Mouse (Mus musculus) ES-E14 (cell line): ENCODE measurements around the gene 2610001J05Rik. TPM values are rescaled to one million over a fixed set of nuclear protein-coding genes. Genes with fewer than 3 reads are reported as not detected.

Experiments
- DNase-seq: peaks from one replicate; pipeline ENCODE4 v3.0.0-alpha.2; 2013; ENCODE audit warnings: low read depth, low spot score
- H3K27ac ChIP-seq: 2 replicates; pipeline ENCODE4 v1.5.1; 2012; ENCODE audit warnings: low read depth, mild to moderate bottlenecking, low read length, moderate library complexity, mixed read lengths; ENCODE audit not compliant: poor library complexity, insufficient read depth, severe bottlenecking
- H3K36me3 ChIP-seq: 2 replicates; pipeline ENCODE4 v1.6.1; 2012; ENCODE audit warnings: mild to moderate bottlenecking, low read length, moderate library complexity, mixed read lengths; ENCODE audit not compliant: control insufficient read depth, poor library complexity, insufficient read depth, severe bottlenecking
- H3K4me1 ChIP-seq, 2 experiments: fragments of 150-350 bp in 1 of 2; sonication (generic) in 1 of 2; 2 replicates each; pipeline ENCODE4 v1.6.1; 2012; ENCODE audit warnings: low read length in 2 of 2, mild to moderate bottlenecking in 1 of 2, mixed read lengths in 1 of 2; ENCODE audit not compliant: control insufficient read depth in 2 of 2, insufficient read depth in 2 of 2, poor library complexity in 1 of 2
- H3K4me3 ChIP-seq, 2 experiments: fragments of 150-350 bp in 1 of 2; sonication (generic) in 1 of 2; 2 replicates each; pipeline ENCODE4 v1.5.1; 2012; ENCODE audit warnings: low read length in 2 of 2, low read depth in 1 of 2, mild to moderate bottlenecking in 1 of 2, mixed read lengths in 1 of 2; ENCODE audit not compliant: insufficient read depth in 1 of 2, poor library complexity in 1 of 2, severe bottlenecking in 1 of 2
- H3K9ac ChIP-seq: 2 replicates; pipeline ENCODE4 v1.6.1; 2012; ENCODE audit warnings: low read depth, mild to moderate bottlenecking, low read length, mixed read lengths; ENCODE audit not compliant: poor library complexity, insufficient read depth, severe bottlenecking
- H3K9me3 ChIP-seq: fragments of 150-350 bp; sonication (generic); 2 replicates; pipeline ENCODE4 v1.6.1; 2012; ENCODE audit warnings: low read depth, mild to moderate bottlenecking, low read length; ENCODE audit not compliant: control insufficient read depth, insufficient read depth
- CHD2 ChIP-seq: IDR thresholded peaks from 2 replicates; pipeline ENCODE4 v1.6.1; 2014; ENCODE audit warnings: mild to moderate bottlenecking, low read depth, low read length, inconsistent platforms
- HCFC1 ChIP-seq: IDR thresholded peaks from 2 replicates; pipeline ENCODE4 v1.6.1; 2012; ENCODE audit warnings: low read length, inconsistent platforms, borderline replicate concordance; ENCODE audit not compliant: insufficient read depth
- MAFK ChIP-seq: IDR thresholded peaks from 2 replicates; pipeline ENCODE4 v1.6.1; 2014; ENCODE audit warnings: mild to moderate bottlenecking, low read depth, low read length, inconsistent platforms; ENCODE audit not compliant: insufficient read depth
- ZC3H11A ChIP-seq: IDR thresholded peaks from 2 replicates; pipeline ENCODE4 v1.6.1; 2012; ENCODE audit warnings: low read depth, mild to moderate bottlenecking, inconsistent platforms, low read length, borderline replicate concordance
- ZNF384 ChIP-seq: IDR thresholded peaks from 2 replicates; pipeline ENCODE4 v1.6.1; 2012; ENCODE audit warnings: low read depth, low read length, inconsistent platforms
- in situ Hi-C, 2 experiments: fragments of 600-800 bp; cut with MboI; formaldehyde crosslinking; loops; one replicate each; pipeline ENCODE4 v1.15.1; 2025; ENCODE audit warnings: low sequenced_read_pairs in 2 of 2, inconsistent platforms in 1 of 2; ENCODE audit not compliant: unreplicated experiment in 2 of 2
- total RNA-seq: library from RNA; depleted of rRNA; stranded (reverse); fragments of 300-350 nt; gene quantifications from 2 replicates; pipeline ENCODE4 v1.2.3, GENCODE M21; 2012; rRNA removed

Gene 2610001J05Rik
- total RNA-seq, 1 experiment, result 29.1 TPM

DNA sequence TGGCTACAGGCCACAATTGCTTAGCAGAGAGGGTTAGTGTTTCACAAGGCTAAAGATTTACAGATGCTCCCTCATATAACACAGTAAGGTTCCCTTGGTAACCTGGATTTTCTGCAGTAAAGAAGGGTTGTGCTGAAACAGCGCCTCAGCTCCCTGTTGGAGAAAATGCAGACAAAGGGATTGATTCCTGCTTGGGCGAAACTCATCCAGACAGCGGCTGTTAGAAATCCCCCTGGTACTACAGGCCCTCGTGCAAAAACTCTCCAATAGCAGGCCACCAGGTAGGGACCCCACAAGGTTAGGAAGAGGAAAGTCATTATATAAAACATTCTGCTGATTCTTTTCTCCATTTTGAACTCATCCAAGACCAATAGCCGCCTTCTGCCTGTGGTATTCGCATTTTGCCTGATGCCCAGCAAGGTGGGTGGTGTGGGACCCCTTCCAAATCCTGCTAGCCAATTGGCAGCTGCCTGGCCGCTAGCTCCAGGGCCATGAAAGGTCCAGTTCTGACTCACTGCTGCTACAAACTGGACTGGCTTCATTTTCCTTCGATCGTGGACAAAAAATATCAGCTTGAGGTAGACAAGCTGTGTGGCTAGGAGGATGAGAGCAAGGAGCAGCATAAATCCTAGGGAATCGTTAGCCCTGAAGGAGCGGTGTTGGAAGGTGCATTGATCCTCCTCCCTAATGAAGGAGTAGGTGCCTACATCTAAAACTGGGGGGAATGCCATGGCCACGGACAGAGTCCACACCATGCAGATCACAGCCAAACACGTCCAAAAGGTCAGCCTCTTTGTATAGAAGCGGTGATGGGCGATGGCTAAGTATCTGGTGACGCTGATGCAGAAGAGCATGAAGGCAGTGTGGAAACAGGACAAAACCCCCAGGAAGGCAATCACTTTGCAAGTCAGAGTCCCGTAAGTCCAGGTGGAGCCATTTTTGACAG lies 35.3 kb downstream of the 2610001J05Rik start:
- no peaks in the 10 kb centered on the region for H3K9me3 ChIP-seq
- no peaks in the 10 kb centered on the region for H3K36me3 ChIP-seq
- no peak overlapping the region for H3K4me3 ChIP-seq
- peaks cover 0 to 2% of the 10 kb centered on the region in 2 experiments; a peak in 1 of 4 replicates for H3K4me1 ChIP-seq
- no peak for DNase-seq
- in situ Hi-C loops, result no loop called here
- TF ChIP-seq ZNF384 (no peak), MAFK (no peak), HCFC1 (no peak), CHD2 (no peak), ZC3H11A (no peak)
- no peak overlapping the region for H3K9ac ChIP-seq
- no peak overlapping the region for H3K27ac ChIP-seq

DNA sequence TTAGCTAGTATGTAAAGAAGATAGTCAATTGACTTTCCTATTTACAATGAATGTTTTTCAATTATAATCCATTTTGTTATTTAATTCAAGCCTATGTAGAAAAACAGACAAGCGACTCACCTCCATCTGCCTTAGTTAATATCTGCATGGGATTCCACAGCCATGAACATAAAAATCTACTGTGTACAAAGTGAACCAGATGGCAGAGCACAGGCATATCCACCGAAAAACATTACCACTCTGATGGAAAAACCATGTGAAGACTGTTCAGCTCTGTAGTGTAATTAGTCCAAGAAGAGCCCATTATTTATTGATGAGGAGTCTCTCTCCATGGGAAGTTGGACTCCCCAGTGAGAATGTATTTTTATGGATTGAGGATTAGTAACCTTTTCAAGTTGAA lies 38.5 kb downstream of the 2610001J05Rik start:
- no peaks in the 10 kb centered on the region for H3K36me3 ChIP-seq
- in situ Hi-C loops, result no loop called here

GRCm38 (mm10) chr6:13828877-13829276 lies 42.4 kb downstream of the 2610001J05Rik start:
- H3K9me3 ChIP-seq, result no peaks in the 10 kb centered on the region
- H3K9ac ChIP-seq, result no peak overlapping the region
- no peaks in the 10 kb centered on the region for H3K4me1 ChIP-seq
- H3K4me3 ChIP-seq, result no peak overlapping the region
- in situ Hi-C loops, result no loop called here
- no peak overlapping the region for H3K27ac ChIP-seq
- no peak for TF ChIP-seq CHD2
- no peak for TF ChIP-seq ZC3H11A
- TF ChIP-seq ZNF384, result 0 out of 2 replicates have a peak, but pooled peaks have one; percentile 51
- TF ChIP-seq MAFK, result no peak
- DNase-seq, result no peak
- no peaks in the 10 kb centered on the region for H3K36me3 ChIP-seq

More for the DNA sequence above, 38.5 kb downstream of the 2610001J05Rik start:
- DNase-seq, result no peak
- Histone ChIP-seq H3K4me1 (no peaks in the 10 kb centered on the region), H3K4me3 (no peak overlapping the region), H3K9me3 (no peaks in the 10 kb centered on the region), H3K9ac (no peak overlapping the region), H3K27ac (no peak overlapping the region)
- TF ChIP-seq CHD2 (no peak), ZC3H11A (no peak), HCFC1 (no peak), MAFK (no peak), ZNF384 (no peak)

Other genes starting within 250 kb of the 2610001J05Rik start
- 16.5 and 19.0 TPM in 2 replicates for gene Bmt2, start 193.6 kb downstream of the 2610001J05Rik start, total RNA-seq
- gene Gpr85, start 31.6 kb downstream of the 2610001J05Rik start, total RNA-seq, result 1.0 and 1.2 TPM in 2 replicates